Mouse (Mus musculus) kidney, adult 11 months (tissue): Measurements from ENCODE around the gene Akap8l.
A peak's percentile ranks its signal among the peaks of the same experiment; 100 is the strongest.

Experiments
- DNase-seq: peaks from one replicate; pipeline ENCODE4 v3.0.0; 2022

Akap8l gene

DNA sequence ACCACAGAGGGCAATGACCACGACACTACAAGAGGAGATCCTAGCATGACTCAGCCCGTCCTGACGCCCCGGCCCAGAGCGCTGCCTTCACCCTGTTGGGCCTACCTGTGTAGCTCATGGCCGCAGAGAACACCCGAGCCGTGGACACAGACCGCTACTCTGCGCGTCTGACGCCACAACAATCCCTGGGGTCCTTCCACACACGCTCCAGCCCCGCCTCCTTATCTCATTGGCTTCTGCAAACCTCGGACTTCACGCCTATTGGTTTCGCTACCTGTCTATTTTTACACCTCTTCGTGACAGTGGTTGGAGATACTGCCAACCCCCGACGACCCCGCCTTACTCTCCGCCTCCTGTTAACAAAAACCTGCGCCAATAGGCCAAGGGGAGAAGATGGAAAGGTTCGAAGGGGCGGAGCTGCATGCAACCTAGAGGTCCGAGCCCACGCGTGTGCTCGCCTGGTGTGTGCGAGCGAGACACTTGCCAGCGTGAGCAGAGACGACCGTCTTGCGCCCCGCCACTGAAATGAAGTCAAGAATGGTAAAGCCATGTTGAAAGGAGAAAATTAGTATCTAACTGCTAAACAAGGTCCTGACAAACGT, at the start of gene Akap8l:
TSS of gene Akap8l (minus strand) at position 226 of the 602 bp plus-strand sequence.
- peak; percentile 99 for DNase-seq

DNA sequence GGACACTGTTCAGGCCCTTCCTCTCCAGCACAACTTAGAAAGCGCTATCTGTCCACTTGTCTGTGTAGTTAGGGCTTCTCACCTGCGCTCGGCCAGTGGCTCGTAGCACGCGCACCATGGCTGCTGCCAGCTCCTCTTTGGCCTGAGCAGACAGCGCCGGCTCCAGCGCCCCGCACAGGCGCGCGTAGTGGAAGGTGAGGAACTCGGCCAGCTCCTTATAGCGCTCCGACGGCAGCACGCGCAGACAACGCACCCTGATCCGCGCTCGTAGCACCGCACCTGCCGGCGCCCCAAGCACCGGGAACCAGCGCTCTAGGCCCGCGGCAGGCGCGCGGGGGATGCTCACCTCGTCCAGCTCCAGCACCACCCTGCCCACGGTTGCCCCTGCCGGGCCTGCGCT, 45.9 kb upstream of the Akap8l start:
- no peak for DNase-seq

DNA sequence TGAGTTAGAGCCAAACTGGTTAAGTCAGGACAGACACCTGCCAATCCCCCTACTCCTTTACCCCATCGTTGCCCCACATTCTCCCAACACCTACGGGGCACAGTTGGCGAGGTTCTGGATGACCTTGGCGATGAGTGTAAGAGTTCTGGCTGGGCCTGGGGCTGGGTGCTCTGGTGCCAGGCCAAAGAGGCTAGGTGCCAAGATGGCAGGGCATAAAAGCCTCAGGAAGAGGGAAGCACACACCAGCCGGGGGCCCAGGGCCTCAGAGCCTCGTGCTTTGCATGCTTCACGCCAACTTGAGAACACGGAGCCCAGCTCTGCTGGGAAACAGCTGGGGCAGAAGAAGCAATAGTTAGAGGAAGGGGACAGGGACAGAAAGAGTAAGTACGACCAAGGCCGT, 43.5 kb upstream of the Akap8l start:
- no peak for DNase-seq

DNA sequence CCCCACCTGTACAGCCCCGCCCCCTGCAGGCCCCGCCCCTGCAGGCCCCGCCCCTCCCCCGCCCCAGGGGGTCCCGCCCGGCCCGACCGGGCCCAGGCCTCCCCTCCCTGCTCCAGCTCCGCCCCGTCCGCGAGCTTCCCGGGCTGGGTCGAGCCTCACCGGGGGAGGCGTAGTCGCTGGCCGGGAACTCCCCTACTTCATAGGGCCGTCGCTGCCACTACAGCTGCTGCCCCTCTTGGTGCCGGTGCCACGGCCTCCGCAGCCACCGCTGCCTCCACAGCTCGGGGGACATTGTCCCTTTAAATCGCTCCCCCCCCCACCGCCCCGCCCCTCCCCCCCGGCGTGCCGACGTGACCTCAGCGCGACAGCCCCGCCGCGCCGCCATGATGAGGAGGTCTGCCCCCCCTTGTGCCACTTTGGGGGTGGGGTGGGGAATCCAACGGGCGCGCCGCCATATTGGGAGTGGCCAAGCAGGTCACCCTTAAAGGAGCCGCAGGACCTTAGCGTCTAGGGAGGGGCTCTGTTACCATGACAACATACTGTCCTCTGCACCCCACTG, 38.8 kb upstream of the Akap8l start, which contains the start of gene Wiz:
TSS of gene Wiz (minus strand) at position 339 of the 559 bp plus-strand sequence.
- DNase-seq = peak; percentile 95

DNA sequence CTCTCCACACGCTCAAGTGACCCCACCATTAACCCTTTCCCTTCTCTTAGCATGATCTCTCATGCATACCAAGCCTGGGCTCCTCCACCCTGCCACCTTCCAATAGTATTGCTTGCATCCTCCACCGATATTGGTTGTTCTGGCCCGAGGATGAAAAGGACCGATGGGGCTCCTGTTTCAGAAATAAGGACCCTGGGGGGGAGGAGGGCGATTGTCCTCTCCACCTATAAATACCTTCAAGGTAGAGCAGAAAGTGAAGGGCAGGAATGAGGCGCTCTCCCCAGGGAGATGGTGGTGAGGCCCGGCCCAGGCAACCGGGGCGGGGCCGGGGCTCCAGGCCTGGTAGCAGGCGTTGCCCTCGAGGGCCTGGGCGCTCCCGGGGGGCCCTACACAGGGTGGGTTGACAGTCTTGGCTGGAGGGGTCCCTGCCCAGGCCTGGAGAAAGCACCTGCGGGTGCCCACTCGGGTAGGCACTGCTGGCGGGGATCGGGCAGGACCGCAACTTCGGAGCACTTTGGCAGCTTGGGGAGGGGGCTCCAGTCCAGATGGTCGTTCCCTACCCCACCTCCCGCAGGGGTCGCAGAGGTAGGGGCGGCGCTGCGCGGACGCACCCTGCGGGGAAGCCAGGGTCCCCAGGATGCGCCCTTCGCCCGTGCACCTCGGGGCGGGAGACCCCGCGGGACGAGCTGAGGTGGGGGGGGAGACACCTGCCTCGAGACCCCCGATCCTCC, 38.1 kb upstream of the Akap8l start:
- peak; percentile 43 for DNase-seq

DNA sequence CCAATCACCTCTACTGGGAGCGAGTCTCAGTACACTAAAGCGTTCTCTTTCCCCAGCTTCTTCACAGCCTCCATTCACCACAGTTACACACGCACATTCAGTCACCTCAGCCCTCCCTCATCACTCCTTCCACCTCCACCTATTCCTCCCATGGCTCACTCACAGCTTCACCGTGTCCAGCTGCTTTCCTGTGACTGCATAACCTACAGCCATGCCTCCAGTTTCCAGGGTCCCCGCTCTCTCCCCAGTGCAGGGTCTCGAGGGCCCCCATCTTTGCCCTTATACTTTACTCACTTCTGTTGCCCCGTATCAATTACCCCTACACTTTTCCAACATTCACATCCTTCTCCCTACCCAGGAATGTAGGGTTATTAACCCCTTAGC, 37.6 kb upstream of the Akap8l start:
- DNase-seq = no peak

DNA sequence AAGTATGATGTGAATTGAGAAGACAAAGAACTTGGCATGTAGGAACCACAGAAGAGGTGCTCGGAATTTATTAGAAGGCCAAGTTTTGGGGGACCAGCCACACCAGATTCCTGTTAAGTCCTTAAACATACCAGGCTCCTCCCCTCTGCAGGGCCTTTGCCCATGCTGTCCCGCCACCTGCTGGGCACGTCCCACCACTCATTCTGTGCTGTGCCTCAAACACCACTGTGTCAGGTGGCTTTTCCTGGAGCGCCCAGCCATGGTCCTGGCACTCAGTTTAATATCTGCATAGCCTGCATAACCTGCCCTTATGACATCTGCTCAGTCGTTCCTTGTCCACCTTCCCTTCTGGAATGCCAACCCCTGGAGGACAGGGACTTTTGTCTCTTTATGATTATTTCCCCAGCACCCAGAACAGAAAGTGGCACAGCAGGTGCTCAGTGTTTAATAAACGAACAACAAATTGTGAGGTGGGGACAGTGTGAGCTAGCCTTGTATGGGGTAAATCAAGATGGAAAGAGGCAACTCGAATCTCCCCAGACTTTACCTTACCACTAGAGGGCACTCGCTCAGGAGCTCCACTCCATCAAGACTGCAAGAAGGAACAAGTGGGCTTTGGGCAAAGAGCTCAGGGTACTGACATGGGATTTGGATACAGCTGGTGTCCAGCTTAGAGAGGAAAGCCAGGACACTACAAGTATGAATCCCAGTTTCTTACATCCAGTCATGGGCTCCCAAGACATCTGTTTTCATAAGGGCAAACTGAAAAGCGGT, 36.4 kb upstream of the Akap8l start:
- peak; percentile 47 for DNase-seq

DNA sequence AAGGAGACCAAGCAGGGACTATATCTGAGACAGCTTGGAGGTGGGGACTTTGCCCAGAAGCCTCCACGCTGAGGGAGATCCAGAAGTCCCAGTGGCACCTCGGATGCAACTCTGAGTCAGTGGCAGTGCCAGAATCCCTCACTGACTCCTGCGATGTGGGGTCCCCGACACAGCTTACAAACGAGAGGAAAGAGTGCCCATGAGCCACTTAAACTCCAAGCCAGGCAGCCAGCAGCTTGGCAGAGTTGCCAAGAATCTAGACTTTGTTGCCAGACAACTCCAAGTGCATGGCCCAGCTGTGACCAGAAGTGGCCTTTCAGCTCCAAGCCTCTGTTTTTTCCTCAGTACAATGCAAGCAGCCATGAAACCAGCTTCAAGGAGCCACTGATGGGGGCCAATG, 33.3 kb upstream of the Akap8l start:
- no peak for DNase-seq

DNA sequence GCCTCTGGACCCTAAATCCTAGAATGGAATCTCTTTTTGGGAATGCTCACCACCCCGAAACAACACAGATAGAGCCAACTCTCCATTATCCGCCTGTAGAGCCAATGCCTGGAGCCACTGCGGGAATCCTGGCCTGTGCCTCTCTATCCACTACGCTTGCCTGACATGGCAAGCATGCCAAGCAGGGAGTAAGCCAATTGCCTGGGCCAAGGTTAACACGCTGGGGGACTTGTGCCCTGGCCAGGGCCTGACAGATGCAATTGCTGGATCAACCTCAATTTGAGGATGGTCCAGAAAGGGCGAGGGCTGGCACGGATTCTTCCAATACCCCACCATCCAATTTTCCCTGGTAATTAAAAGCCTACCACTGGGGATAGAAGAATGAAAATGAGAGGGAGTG, 32.2 kb upstream of the Akap8l start:
- DNase-seq = no peak

DNA sequence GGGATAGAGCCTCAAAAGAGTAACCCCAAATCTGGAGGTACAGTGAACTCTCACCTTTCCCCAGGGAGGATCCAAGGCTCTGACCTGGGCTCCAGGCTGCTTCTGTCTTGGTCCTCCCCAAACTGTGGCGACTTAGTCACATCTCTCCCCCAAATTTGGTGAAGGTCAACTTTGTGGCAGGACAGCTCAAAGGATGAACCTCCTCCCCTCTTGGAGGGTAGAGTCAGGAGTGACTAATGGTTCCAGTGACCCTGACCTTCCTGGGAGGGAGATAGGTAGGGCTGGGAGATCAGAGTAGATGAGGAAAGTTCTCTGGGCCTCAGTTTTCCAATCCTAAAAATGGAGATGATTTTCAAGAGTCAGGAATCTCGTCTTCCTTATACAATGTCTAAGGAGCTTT, 28.4 kb upstream of the Akap8l start:
- no peak for DNase-seq

DNA sequence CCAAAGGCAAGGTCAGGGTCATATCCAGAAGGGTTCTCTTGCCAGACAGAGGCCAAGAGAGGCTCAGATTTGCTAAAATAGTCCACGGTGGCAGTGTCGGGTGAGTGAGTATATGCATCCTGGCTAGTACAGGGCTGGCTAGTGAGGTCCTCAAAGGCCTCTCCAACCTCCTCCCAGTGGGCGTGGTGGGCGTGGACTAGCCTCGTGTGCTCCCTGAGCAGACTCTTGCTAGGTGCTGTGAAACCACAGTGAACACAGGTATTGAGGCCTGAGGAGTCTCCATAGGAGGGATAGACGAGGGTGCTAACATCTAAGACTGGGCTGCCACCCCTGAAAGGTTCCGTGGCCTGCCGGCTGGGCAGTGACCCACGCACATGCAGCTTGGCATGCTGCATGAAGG, 26.7 kb upstream of the Akap8l start:
- no peak for DNase-seq

DNA sequence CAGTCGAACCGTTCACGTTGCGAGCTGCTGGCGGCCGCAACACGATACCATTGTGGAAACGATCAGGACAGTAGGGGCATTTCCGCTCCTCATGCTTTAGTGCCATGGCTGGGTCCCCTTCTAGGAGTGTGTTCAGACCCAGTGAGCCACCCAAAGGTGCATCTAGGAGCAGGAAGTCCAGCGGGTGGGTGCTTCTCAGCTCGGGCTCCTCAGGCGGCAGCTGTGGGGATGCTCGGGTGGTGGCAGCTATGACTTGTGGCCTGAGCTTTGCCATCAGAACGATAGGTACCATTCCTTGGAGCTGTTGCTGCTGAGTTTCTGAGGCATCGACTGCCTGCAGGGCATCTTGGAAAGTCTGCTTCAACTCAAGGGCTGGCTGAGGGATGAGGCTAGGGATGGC, 26.1 kb upstream of the Akap8l start:
- no peak for DNase-seq

DNA sequence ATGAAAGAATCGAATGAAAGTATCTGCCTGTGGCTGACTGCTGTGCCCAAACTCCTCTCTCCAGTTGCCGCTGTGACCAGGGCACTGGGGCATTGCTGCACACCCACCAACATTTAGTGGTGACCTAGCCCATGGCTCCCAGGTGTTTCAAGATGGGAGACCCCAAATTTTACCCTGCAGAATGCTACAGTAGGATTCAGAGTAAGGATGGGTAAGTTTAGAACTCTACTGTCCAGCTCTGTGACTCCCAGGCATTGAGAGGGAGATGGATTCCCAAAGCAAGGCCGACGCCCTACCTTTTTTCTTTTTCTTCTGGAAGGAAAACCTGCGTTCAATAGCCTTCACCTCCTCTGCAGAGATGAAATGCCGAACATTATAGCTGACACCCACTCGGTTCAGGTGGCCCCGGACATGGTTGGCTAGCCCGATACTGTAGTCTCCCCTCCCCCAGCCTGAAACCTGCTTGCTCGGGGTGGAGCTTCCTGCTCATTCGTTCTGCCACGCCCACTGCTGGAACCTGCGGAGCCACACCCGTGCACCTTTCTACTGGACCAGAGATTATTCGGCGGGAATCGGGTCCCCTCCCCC, 18.7 kb upstream of the Akap8l start:
- DNase-seq = no peak

DNA sequence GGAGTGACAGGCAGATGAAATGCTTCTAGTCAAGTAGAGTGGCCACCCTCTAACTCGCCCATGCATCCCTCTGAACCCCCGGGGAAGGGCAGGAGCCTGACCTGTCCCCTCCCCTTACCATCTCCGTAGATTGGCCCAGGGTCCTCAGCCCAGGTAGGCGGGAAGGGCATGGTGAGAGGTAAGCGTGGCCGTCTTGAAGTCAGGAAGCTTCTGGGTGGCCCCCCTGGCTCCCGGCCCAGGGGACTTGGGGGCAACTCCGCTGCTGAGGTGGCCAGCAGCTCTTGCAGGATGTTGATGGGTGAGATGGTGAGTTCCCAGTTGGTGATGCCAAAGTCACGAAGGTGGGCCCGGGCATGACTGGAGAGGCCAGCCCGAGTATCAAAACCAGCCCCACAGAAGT, 17.3 kb upstream of the Akap8l start:
- no peak for DNase-seq

DNA sequence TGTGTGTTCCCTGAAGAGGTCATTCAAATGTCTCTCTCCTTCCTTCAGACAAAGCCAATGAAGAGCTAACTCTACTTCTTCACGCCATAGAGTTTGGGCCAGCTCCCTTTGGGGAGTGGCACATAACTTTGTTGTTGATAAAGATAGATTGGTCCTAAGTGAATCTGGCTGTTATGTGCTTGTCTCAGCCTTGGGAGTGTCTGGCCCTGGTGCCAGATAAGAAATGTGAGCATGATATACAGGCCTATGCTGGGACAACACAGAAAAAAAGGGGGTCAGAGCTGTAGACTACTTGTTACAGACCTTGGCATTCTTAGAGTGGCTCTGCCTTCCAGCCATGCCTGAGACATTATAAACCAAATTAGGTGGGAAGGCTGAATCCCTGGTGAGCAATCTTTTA, 14.9 kb upstream of the Akap8l start:
- no peak for DNase-seq

DNA sequence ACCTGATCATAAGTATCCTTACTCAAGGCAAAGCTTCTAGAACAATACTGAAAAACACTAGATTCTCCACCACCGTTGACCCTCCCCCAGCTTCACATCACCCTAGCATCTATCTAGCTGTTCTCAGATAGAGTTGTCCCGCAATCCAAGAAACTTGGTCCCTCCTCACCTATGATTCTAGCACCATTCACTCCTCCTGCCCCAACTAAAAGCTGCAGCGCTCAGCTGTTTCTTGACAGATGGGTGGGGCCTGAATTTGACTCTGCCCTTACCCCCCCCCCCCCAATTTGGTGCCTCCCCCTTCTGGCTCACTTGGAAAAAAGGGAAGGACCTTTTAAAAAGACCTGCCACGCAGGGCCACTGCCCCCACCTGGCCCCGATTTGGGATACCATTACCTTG, 14.4 kb upstream of the Akap8l start:
- DNase-seq = no peak

DNA sequence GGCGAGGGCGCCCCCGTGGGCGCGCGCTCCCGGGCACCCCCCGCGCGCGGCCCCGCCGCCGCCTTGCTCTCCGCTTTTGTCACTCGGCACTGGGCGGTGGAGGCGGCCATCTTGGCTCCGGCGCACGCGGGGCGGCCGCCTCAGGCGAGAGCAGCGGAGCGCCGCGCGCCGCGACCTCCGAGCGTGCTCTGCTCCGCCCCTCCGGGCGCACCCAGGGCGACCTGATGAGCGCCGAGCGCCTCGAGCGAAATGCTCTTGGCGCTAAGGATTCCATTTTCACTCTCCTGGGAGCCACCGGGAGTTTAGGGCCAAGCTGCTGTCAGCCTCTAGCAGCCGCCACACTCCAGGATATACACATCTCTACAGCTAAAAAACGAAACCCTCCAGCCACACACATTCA, 13.9 kb upstream of the Akap8l start:
- DNase-seq = peak; percentile 87

DNA sequence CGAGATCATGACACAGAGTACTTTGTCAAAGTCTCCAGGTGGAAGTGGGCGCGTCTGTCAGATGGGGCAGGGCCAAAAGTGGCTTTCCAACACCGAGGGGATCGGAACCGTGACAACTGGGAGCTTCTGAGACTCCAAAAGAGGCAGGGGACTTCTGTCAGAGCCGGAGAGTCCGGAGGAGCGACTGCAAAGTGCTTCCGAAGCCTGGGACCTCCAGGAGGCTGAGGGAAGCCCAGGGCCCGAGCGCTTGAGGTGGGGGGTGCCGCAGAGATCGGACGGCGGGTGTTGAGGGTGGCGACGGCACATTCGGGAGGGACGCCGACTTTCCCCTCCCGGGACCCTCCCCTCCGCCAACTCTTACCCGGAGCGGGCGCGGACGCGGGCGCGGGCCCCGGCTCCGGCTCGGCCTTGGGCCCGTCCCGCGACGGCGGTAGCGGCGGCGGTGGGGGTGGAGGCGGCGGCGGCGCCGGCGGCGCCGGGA, 13.5 kb upstream of the Akap8l start:
- no peak for DNase-seq

DNA sequence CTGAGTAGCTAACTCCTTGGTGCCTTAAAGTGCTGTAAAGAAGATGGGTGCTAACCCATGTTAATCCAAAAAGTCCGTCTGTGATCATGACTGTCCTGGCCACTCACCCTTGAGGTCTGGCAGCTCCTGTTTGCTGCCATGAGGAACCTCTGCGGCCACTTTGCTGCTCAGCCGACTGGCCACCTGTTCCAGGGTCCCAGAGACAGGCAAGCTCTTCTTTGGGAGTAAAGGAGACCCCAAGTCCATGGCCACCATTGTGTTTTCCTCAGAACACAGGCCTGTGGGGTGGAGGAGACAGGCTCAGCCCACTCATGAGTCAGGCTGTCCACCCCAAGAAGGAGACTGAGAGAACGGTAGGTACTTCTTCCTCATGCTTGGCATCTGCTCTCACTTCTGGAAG, 12.3 kb upstream of the Akap8l start:
- no peak for DNase-seq

DNA sequence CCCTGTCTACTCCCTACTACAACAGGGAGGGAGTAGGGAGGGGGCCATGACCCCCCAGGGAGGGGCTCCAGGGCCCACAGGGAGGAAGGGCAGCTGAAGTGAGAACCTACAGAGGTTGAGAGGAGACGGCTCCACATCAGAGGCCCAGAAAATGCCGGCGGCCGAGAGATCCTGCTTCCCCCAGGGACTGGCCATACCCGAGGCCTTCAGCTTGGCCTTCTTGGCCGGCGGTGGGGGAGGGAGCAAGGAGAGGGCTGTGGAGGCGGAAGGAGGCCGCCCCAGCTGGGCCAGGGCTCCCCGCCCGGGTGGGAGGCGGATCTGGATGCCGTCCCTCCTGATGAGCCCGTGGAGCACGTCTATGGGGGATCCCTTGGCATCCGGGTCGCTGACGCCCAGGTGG, 9.5 kb upstream of the Akap8l start:
- DNase-seq = no peak

DNA sequence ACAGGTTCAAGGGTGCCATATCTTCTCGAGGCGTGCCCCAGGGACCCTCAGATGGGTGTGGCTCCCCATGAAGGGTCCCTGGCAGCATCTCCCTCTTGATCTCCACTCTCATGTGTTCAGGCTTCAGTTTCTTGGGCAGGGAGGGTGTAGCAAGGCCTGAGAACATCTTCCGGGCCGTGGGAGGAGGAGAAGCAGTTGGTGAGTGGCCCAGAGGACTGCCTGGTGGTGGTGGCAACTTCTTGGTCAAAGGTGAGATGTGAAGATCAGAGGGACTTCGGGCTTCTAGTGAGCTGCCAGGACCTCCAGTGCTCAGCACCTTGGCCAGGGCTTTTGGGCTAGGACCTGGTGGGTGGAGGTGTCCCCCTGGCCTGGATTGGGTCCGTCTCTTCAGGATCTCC, 8.5 kb upstream of the Akap8l start:
- DNase-seq = no peak

DNA sequence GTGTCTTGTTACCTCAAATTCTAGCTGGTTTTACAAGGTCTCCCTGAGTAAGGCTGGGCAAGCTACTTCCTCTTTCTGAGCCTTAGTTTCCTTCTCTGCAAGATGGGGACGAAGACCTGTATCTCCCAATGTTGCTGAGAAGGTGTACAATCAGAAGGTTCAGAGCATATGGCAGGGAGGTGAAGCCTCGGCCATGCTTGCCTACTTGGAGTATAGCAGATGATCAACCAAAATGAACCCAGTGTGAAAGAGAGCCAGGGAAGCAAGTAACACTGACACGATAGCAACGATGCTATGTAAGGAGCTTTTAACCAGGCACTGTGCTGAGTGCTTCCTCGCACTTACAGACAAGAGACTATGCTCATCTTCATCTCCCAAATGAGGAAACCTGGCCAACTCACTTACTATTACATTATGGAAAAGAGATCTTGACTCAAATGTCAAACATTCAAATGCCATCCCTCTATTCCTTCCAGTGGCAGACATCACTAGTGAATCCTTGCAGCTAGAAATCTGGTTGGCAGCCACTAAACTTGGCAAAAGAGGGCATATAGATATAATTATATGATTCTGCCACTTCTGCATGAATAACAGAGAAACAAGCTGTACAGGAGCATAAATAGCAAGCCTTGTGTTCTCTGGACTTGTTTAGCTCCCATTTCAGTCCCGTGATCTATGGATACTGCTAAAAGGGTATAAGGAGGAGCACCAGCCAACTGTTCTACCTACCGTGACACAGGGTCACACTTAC, 8.0 kb upstream of the Akap8l start:
- DNase-seq = no peak
